Mouse (Mus musculus): ENCODE results near the gene Ppil1. TPM values are rescaled to one million over a fixed set of nuclear protein-coding genes. Genes with fewer than 3 reads are reported as not detected.

Ppil1 gene
- polyA plus RNA-seq, 1 experiment from 2014 or later = 42.1 TPM

- ATAC-seq (no peak), DNase-seq (no peak)
- 23% methylated on average over 7 of the region's 7 CpGs for WGBS (ENCODE audit: insufficient replicate concordance)
- no peak overlapping the region for H3K27ac ChIP-seq (ENCODE audit: low read depth)
- H3K4me3 ChIP-seq (ENCODE audit: low read depth, low read length) = no peak overlapping the region
- no peaks in the 10 kb centered on the region for H3K9me3 ChIP-seq (ENCODE audit: low read length)
- H3K9ac ChIP-seq (replicated peaks) = no peak overlapping the region
- peaks cover 3% of the 10 kb centered on the region for H3K4me1 ChIP-seq (ENCODE audit: insufficient read depth)
- H3K36me3 ChIP-seq (replicated peaks; ENCODE audit: insufficient read depth, low read length) = peaks cover 10% of the 10 kb centered on the region
- no peaks in the 10 kb centered on the region for H3K27me3 ChIP-seq (ENCODE audit: insufficient read depth, low read length)
- no peak overlapping the region for H3K4me2 ChIP-seq (ENCODE audit: low read depth, low read length)
- TF ChIP-seq EP300 (IDR thresholded peaks at IDR 0.05; ENCODE audit: low read depth) = no peak
- TF ChIP-seq CTCF (IDR thresholded peaks at IDR 0.05; ENCODE audit: low read depth) = no peak
Measured at GRCm38 (mm10) chr17:29245725-29246124, 18.3 kb downstream of the Ppil1 start.

GRCm38 (mm10) chr17:29244912-29245311 is 19.1 kb downstream of the Ppil1 start:
- TF ChIP-seq EP300 (IDR thresholded peaks at IDR 0.05; ENCODE audit: low read depth) (no peak), CTCF (IDR thresholded peaks at IDR 0.05; ENCODE audit: low read depth) (no peak)
- H3K4me1 ChIP-seq (ENCODE audit: insufficient read depth) = peaks cover 3% of the 10 kb centered on the region
- no peak overlapping the region for H3K4me2 ChIP-seq (ENCODE audit: low read depth, low read length)
- no peak overlapping the region for H3K27ac ChIP-seq (ENCODE audit: low read depth)
- ATAC-seq (no peak), DNase-seq (no peak)
- H3K4me3 ChIP-seq (ENCODE audit: low read depth, low read length) = no peak overlapping the region
- no peaks in the 10 kb centered on the region for H3K9me3 ChIP-seq (ENCODE audit: low read length)
- H3K36me3 ChIP-seq (replicated peaks; ENCODE audit: insufficient read depth, low read length) = peaks cover 2% of the 10 kb centered on the region
- no peaks in the 10 kb centered on the region for H3K27me3 ChIP-seq (ENCODE audit: insufficient read depth, low read length)
- 48% methylated on average over 10 of the region's 12 CpGs for WGBS (ENCODE audit: insufficient replicate concordance)
- no peak overlapping the region for H3K9ac ChIP-seq (replicated peaks)

GRCm38 (mm10) chr17:29238421-29238945 is 25.5 kb downstream of the Ppil1 start:
- H3K27me3 ChIP-seq (ENCODE audit: insufficient read depth, low read length) = peaks cover 43% of the 10 kb centered on the region
- WGBS (ENCODE audit: insufficient replicate concordance) = 6% methylated on average over 23 of the region's 23 CpGs
- H3K4me1 ChIP-seq (ENCODE audit: insufficient read depth) = peaks cover 15% of the 10 kb centered on the region
- no peaks in the 10 kb centered on the region for H3K9me3 ChIP-seq (ENCODE audit: low read length)
- ATAC-seq (no peak), DNase-seq (no peak)
- H3K4me3 ChIP-seq (ENCODE audit: low read depth, low read length) = peak overlapping the region; percentile 52
- H3K36me3 ChIP-seq (replicated peaks; ENCODE audit: insufficient read depth, low read length) = no peaks in the 10 kb centered on the region
- no peak overlapping the region for H3K27ac ChIP-seq (ENCODE audit: low read depth)
- no peak overlapping the region for H3K9ac ChIP-seq (replicated peaks)
- no peak for TF ChIP-seq EP300 (IDR thresholded peaks at IDR 0.05; ENCODE audit: low read depth)
- TF ChIP-seq CTCF (IDR thresholded peaks at IDR 0.05; ENCODE audit: low read depth) = no peak
- peak overlapping the region; percentile 80 for H3K4me2 ChIP-seq (ENCODE audit: low read depth, low read length)

- 0 out of 2 replicates have a peak, but pooled peaks have one; percentile 17 for ATAC-seq
- Histone ChIP-seq H3K9ac (replicated peaks) (no peak within 1 kb of the TSS), H3K9me3 (ENCODE audit: low read length) (no peaks in the 10 kb centered on the region), H3K4me1 (ENCODE audit: insufficient read depth) (peaks cover 15% of the 10 kb centered on the region), H3K4me2 (ENCODE audit: low read depth, low read length) (peak within 1 kb of the TSS; percentile 80), H3K36me3 (replicated peaks; ENCODE audit: insufficient read depth, low read length) (no peaks in the 10 kb centered on the region), H3K4me3 (ENCODE audit: low read depth, low read length) (peak within 1 kb of the TSS; percentile 52), H3K27ac (ENCODE audit: low read depth) (no peak within 1 kb of the TSS), H3K27me3 (ENCODE audit: insufficient read depth, low read length) (peaks cover 43% of the 10 kb centered on the region)
- WGBS (ENCODE audit: insufficient replicate concordance) = under 1% methylated on average over 38 of the region's 73 CpGs
- DNase-seq = no peak
- no peak for TF ChIP-seq CTCF (IDR thresholded peaks at IDR 0.05; ENCODE audit: low read depth)
- TF ChIP-seq EP300 (IDR thresholded peaks at IDR 0.05; ENCODE audit: low read depth) = no peak
Measured at GRCm38 (mm10) chr17:29237772-29238420, 26.1 kb downstream of the Ppil1 start, which contains the start of gene Cpne5. TSS of gene Cpne5 (minus strand) at chr17:29238167.

GRCm38 (mm10) chr17:29237267-29237771 is 26.7 kb downstream of the Ppil1 start:
- Histone ChIP-seq H3K9ac (replicated peaks) (no peak overlapping the region), H3K27me3 (ENCODE audit: insufficient read depth, low read length) (peaks cover 43% of the 10 kb centered on the region)
- WGBS (ENCODE audit: insufficient replicate concordance) = 2% methylated on average over 30 of the region's 32 CpGs

GRCm38 (mm10) chr17:29236111-29236510 is 27.9 kb downstream of the Ppil1 start:
- no peak for DNase-seq

More at GRCm38 (mm10) chr17:29237267-29237771, 26.7 kb downstream of the Ppil1 start:
- Histone ChIP-seq H3K27ac (ENCODE audit: low read depth) (no peak overlapping the region), H3K36me3 (replicated peaks; ENCODE audit: insufficient read depth, low read length) (no peaks in the 10 kb centered on the region), H3K4me3 (ENCODE audit: low read depth, low read length) (peak overlapping the region; percentile 52), H3K4me2 (ENCODE audit: low read depth, low read length) (peak overlapping the region; percentile 80), H3K9me3 (ENCODE audit: low read length) (no peaks in the 10 kb centered on the region), H3K4me1 (ENCODE audit: insufficient read depth) (peaks cover 15% of the 10 kb centered on the region)
- TF ChIP-seq EP300 (IDR thresholded peaks at IDR 0.05; ENCODE audit: low read depth) = no peak
- no peak for TF ChIP-seq CTCF (IDR thresholded peaks at IDR 0.05; ENCODE audit: low read depth)
- ATAC-seq (no peak), DNase-seq (no peak)

More at GRCm38 (mm10) chr17:29236111-29236510, 27.9 kb downstream of the Ppil1 start:
- TF ChIP-seq EP300 (IDR thresholded peaks at IDR 0.05; ENCODE audit: low read depth) (no peak), CTCF (IDR thresholded peaks at IDR 0.05; ENCODE audit: low read depth) (no peak)
- no peak overlapping the region for H3K4me2 ChIP-seq (ENCODE audit: low read depth, low read length)
- H3K27ac ChIP-seq (ENCODE audit: low read depth) = no peak overlapping the region
- WGBS (ENCODE audit: insufficient replicate concordance) = 60% methylated on average over 7 of the region's 7 CpGs
- no peak for ATAC-seq
- no peaks in the 10 kb centered on the region for H3K9me3 ChIP-seq (ENCODE audit: low read length)
- no peak overlapping the region for H3K4me3 ChIP-seq (ENCODE audit: low read depth, low read length)
- peaks cover 15% of the 10 kb centered on the region for H3K4me1 ChIP-seq (ENCODE audit: insufficient read depth)
- peaks cover 43% of the 10 kb centered on the region for H3K27me3 ChIP-seq (ENCODE audit: insufficient read depth, low read length)
- no peaks in the 10 kb centered on the region for H3K36me3 ChIP-seq (replicated peaks; ENCODE audit: insufficient read depth, low read length)
- H3K9ac ChIP-seq (replicated peaks) = no peak overlapping the region

All from liver, postnatal 0 days (tissue).